Mouse (Mus musculus): Measurements from ENCODE around the gene Bnc2. TPM values are rescaled to one million over a fixed set of nuclear protein-coding genes. Genes with fewer than 3 reads are reported as not detected.

The Bnc2 gene
- polyA plus RNA-seq, 1 experiment from 2014 or later, result 25.2 TPM

DNA sequence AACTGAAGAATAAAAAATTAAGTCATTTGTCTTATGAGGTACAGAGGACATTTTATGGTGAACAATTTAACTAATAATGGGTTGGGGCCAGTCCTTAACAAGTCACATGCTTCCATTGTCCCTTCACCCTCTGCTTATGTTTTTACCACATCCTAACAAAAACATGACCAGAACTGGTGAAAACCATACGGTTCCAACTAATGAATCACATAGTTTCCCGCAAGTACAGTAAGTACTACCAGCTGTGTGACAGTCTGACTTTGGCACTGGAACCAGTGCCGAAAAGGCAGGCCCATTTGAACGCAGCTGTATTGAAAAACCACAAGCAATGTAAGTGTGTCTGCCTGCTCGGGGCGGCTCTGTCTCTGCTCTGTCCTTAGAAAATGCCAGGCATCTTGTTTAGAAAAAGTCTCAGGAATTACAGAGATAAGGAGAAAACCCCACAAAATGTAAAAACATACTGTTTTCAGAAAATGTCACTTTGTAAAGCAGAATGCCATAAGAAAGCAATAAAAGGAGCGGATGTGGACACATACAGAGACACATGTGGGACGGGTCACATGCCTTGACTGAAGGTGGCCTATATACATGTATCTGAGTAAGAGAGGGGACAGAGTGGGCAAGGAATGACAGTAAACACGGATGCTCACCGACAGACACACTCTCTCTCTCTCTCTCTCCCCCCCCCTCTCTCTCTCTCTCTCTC lies 217.4 kb downstream of the Bnc2 start:
- peak; percentile 71; the same call in 1 of the 2 replicates for ATAC-seq (ENCODE audit: insufficient number of reproducible peaks, insufficient read depth, low FRiP score, low TSS enrichment, low read depth)
- Histone ChIP-seq H3K4me2 (peak overlapping the region; percentile 24), H3K27me3 (no peaks in the 10 kb centered on the region), H3K4me1 (replicated peaks) (peaks cover 54% of the 10 kb centered on the region), H3K36me3 (no peaks in the 10 kb centered on the region), H3K9ac (replicated peaks) (no peak overlapping the region), H3K9me3 (no peaks in the 10 kb centered on the region), H3K27ac (peak overlapping the region; percentile 87), H3K4me3 (replicated peaks) (no peak overlapping the region)
- 16% methylated on average over 9 of the region's 10 CpGs for WGBS

- H3K9me3 ChIP-seq, result no peaks in the 10 kb centered on the region
- H3K4me1 ChIP-seq (replicated peaks), result peaks cover 56% of the 10 kb centered on the region
- 21% methylated on average over 5 of the region's 5 CpGs for WGBS
- no peaks in the 10 kb centered on the region for H3K27me3 ChIP-seq
- H3K4me2 ChIP-seq, result peak overlapping the region; percentile 47
- H3K36me3 ChIP-seq, result no peaks in the 10 kb centered on the region
- H3K9ac ChIP-seq (replicated peaks), result peak overlapping the region; percentile 14; the same call in 1 of the 2 replicates
- ATAC-seq (ENCODE audit: insufficient number of reproducible peaks, insufficient read depth, low FRiP score, low TSS enrichment, low read depth), result no peak
- H3K4me3 ChIP-seq (replicated peaks), result no peak overlapping the region
- H3K27ac ChIP-seq, result peak overlapping the region; percentile 81
These were observed 218.2 kb downstream of the Bnc2 start for GRCm38 (mm10) chr4:84456853-84457249.

GRCm38 (mm10) chr4:84456198-84456852 lies 218.8 kb downstream of the Bnc2 start:
- peak overlapping the region; percentile 47 for H3K4me2 ChIP-seq
- peaks cover 56% of the 10 kb centered on the region for H3K4me1 ChIP-seq (replicated peaks)
- 22% methylated on average over 16 of the region's 16 CpGs for WGBS
- no peaks in the 10 kb centered on the region for H3K36me3 ChIP-seq
- no peak overlapping the region for H3K4me3 ChIP-seq (replicated peaks)
- H3K27ac ChIP-seq, result peak overlapping the region; percentile 81
- H3K27me3 ChIP-seq, result no peaks in the 10 kb centered on the region
- no peaks in the 10 kb centered on the region for H3K9me3 ChIP-seq
- H3K9ac ChIP-seq (replicated peaks), result peak overlapping the region; percentile 14; the same call in 1 of the 2 replicates
- peak; percentile 61; the same call in 1 of the 2 replicates for ATAC-seq (ENCODE audit: insufficient number of reproducible peaks, insufficient read depth, low FRiP score, low TSS enrichment, low read depth)

DNA sequence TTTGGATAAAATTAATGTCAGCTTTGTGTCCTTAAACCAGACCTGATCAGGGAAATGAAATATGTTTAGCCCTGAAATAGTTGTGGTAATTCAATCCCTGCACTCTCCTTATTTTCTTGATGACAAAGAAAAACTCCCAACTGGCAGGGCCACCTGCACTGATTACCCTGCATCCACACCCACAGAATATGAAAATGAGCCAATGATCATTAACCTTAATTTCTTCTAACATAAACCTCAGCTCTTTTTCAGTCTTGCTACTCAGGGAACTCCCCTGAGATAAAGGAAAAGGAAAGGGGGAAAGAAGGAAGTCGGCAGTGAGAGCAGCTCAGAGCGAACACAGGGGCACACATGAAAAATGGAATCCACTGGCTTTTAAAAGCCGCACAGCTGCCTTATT lies 220.6 kb downstream of the Bnc2 start:
- no peaks in the 10 kb centered on the region for H3K36me3 ChIP-seq
- H3K27me3 ChIP-seq, result no peaks in the 10 kb centered on the region
- H3K9ac ChIP-seq (replicated peaks), result no peak overlapping the region
- 49% methylated on average over 3 of the region's 3 CpGs for WGBS
- no peaks in the 10 kb centered on the region for H3K9me3 ChIP-seq
- H3K27ac ChIP-seq, result peak overlapping the region; percentile 57
- no peak overlapping the region for H3K4me3 ChIP-seq (replicated peaks)
- H3K4me1 ChIP-seq (replicated peaks), result peaks cover 61% of the 10 kb centered on the region
- H3K4me2 ChIP-seq, result no peak overlapping the region
- no peak for ATAC-seq (ENCODE audit: insufficient number of reproducible peaks, insufficient read depth, low FRiP score, low TSS enrichment, low read depth)

GRCm38 (mm10) chr4:84453586-84453985 lies 221.5 kb downstream of the Bnc2 start:
- 40% methylated on average over 4 of the region's 4 CpGs for WGBS
- Histone ChIP-seq H3K9ac (replicated peaks) (no peak overlapping the region), H3K27ac (peak overlapping the region; percentile 67; the same call in 1 of the 2 replicates), H3K4me3 (replicated peaks) (no peak overlapping the region), H3K36me3 (no peaks in the 10 kb centered on the region), H3K27me3 (no peaks in the 10 kb centered on the region), H3K9me3 (no peaks in the 10 kb centered on the region), H3K4me2 (no peak overlapping the region), H3K4me1 (replicated peaks) (peaks cover 57% of the 10 kb centered on the region)
- ATAC-seq (ENCODE audit: insufficient number of reproducible peaks, insufficient read depth, low FRiP score, low TSS enrichment, low read depth), result no peak

- Histone ChIP-seq H3K27ac (no peak overlapping the region), H3K4me2 (no peak overlapping the region), H3K9me3 (no peaks in the 10 kb centered on the region), H3K27me3 (no peaks in the 10 kb centered on the region), H3K4me1 (replicated peaks) (peaks cover 50% of the 10 kb centered on the region), H3K9ac (replicated peaks) (no peak overlapping the region), H3K4me3 (replicated peaks) (no peak overlapping the region), H3K36me3 (no peaks in the 10 kb centered on the region)
- ATAC-seq (ENCODE audit: insufficient number of reproducible peaks, insufficient read depth, low FRiP score, low TSS enrichment, low read depth), result no peak
- WGBS, result 83% methylated on average over 3 of the region's 3 CpGs
These were observed 222.4 kb downstream of the Bnc2 start for GRCm38 (mm10) chr4:84452642-84453041.

DNA sequence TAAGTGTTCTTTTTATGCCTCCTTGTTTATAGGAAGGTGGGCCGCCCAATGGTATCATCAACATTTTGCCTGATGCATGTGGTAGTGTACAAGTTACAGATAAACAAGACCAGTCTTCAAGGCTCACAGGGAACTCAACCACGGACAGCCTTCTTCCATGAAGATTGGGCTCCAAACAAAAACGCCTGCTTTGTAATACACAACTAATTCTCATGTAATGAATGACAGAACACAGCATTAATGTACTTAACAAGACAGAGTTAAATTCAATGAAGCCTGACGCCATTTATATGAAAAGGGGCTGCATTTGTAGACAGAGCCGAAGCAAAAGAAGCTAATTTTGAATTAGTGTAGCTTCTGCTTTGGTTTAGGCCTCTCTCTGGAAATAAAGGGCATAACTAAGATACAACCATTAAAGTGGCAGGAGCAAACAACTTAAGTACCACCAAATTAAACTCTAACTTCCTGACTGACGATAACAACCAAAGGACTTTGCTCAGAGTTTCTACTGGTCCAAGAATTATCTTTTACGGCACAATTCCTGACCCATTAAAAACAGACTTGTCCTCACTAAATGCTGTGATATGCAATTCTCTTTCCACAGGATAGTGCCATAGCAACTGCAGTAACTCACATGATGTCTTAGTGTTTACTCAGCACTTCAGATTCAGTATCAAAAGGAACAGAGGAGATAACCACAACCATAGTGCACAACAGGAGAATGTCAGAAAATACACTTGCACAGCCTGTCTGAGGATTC lies 225.6 kb downstream of the Bnc2 start:
- Histone ChIP-seq H3K36me3 (no peaks in the 10 kb centered on the region), H3K27ac (0 out of 2 replicates have a peak overlapping the region, but pooled peaks have one; percentile 8), H3K4me3 (replicated peaks) (no peak overlapping the region), H3K4me2 (no peak overlapping the region), H3K9me3 (no peaks in the 10 kb centered on the region), H3K27me3 (no peaks in the 10 kb centered on the region), H3K9ac (replicated peaks) (no peak overlapping the region), H3K4me1 (replicated peaks) (peaks cover 30% of the 10 kb centered on the region)
- WGBS, result 40% methylated on average over 7 of the region's 7 CpGs
- ATAC-seq (ENCODE audit: insufficient number of reproducible peaks, insufficient read depth, low FRiP score, low TSS enrichment, low read depth), result no peak

DNA sequence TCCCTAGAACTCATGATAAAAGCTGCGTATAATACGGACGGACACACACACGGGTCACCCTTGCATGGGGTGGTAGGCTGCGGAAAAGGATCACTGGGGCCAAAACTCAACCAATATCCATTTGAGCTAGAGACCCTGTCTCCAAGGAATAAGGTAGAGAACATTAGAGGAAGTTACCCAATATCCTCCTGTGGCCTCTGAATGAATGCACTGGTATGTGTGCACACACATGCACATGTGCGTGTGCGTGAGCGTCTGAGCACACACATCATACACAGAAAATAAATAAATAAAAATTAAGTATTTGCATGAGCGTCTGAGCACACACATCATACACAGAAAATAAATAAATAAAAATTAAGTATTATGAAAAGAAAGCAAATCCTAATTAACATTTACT lies 241.8 kb downstream of the Bnc2 start:
- Histone ChIP-seq H3K9me3 (no peaks in the 10 kb centered on the region), H3K27ac (no peak overlapping the region), H3K4me3 (replicated peaks) (no peak overlapping the region), H3K27me3 (no peaks in the 10 kb centered on the region), H3K9ac (replicated peaks) (no peak overlapping the region), H3K4me1 (replicated peaks) (peaks cover 9% of the 10 kb centered on the region), H3K4me2 (no peak overlapping the region), H3K36me3 (no peaks in the 10 kb centered on the region)
- ATAC-seq (ENCODE audit: insufficient number of reproducible peaks, insufficient read depth, low FRiP score, low TSS enrichment, low read depth), result no peak
- WGBS, result 95% methylated on average over 9 of the region's 9 CpGs

GRCm38 (mm10) chr4:84431677-84432515 lies 243.2 kb downstream of the Bnc2 start:
- ATAC-seq (ENCODE audit: insufficient number of reproducible peaks, insufficient read depth, low FRiP score, low TSS enrichment, low read depth), result no peak
- no peak overlapping the region for H3K4me3 ChIP-seq (replicated peaks)
- peaks cover 9% of the 10 kb centered on the region for H3K4me1 ChIP-seq (replicated peaks)
- no peaks in the 10 kb centered on the region for H3K27me3 ChIP-seq
- H3K9me3 ChIP-seq, result no peaks in the 10 kb centered on the region
- H3K27ac ChIP-seq, result no peak overlapping the region
- no peak overlapping the region for H3K4me2 ChIP-seq
- 54% methylated on average over 6 of the region's 6 CpGs for WGBS
- H3K36me3 ChIP-seq, result no peaks in the 10 kb centered on the region
- H3K9ac ChIP-seq (replicated peaks), result no peak overlapping the region

DNA sequence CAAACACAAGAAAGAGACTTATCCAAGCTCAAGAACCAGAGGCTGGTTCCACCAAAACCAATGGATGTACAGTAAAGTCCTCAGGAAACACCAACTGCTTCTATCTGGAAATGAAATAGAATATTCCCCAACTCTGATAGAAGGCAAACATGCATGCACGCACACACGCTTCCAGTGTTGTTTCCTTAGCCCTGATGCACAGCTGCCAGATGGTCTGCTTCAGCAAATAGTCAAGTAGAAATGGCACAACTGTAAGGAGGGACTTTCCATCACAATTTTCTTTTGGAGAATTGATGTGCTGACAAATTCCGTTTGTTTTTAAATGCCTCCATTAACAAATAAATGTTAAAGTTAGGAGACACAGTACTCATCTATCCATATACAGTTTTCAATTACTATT lies 247.1 kb downstream of the Bnc2 start:
- Histone ChIP-seq H3K27ac (no peak overlapping the region), H3K9me3 (no peaks in the 10 kb centered on the region), H3K4me1 (replicated peaks) (peaks cover 12% of the 10 kb centered on the region), H3K4me3 (replicated peaks) (no peak overlapping the region), H3K4me2 (no peak overlapping the region), H3K27me3 (no peaks in the 10 kb centered on the region), H3K9ac (replicated peaks) (no peak overlapping the region), H3K36me3 (no peaks in the 10 kb centered on the region)
- WGBS, result 91% methylated on average over 3 of the region's 3 CpGs
- no peak for ATAC-seq (ENCODE audit: insufficient number of reproducible peaks, insufficient read depth, low FRiP score, low TSS enrichment, low read depth)
